Mouse (Mus musculus) hindbrain, postnatal 0 days (tissue): ENCODE measurements around the gene Sec22a. TPM values are rescaled to one million over a fixed set of nuclear protein-coding genes. Genes with fewer than 3 reads are reported as not detected.

ENCODE experiments used
- ATAC-seq: fragments of 200-750 bp; cut with Nextera tagmentation; 2 replicates; pipeline ENCODE4 v1.8.0; 2017; ENCODE audit warnings: mild to moderate bottlenecking, moderate TSS enrichment, moderate library complexity
- DNase-seq: peaks from one replicate; pipeline ENCODE4 v3.0.0-alpha.2; 2015; ENCODE audit warnings: low spot score
- H3K27ac ChIP-seq: fragments of 300-500 bp; sonication (generic); 2 replicates; pipeline ENCODE4 v1.5.1; 2014; ENCODE audit warnings: mild to moderate bottlenecking
- H3K27me3 ChIP-seq: fragments of 300-500 bp; sonication (generic); 2 replicates; pipeline ENCODE4 v1.6.1; 2014; ENCODE audit warnings: low read length, mixed read lengths; ENCODE audit not compliant: insufficient read depth
- H3K36me3 ChIP-seq: fragments of 300-500 bp; sonication (generic); 2 replicates; pipeline ENCODE4 v1.6.1; 2014; ENCODE audit warnings: low read length, mixed read lengths; ENCODE audit not compliant: insufficient read depth
- H3K4me1 ChIP-seq: fragments of 300-500 bp; sonication (generic); 2 replicates; pipeline ENCODE4 v1.6.1; 2014; ENCODE audit warnings: antibody characterized with exemption, low read length, mixed read lengths; ENCODE audit not compliant: insufficient read depth
- H3K4me2 ChIP-seq: fragments of 300-500 bp; sonication (generic); 2 replicates; pipeline ENCODE4 v1.6.1; 2014; ENCODE audit warnings: low read depth, mild to moderate bottlenecking, low read length, moderate library complexity, mixed read lengths
- H3K4me3 ChIP-seq: fragments of 300-500 bp; sonication (generic); 2 replicates; pipeline ENCODE4 v1.5.1; 2014; ENCODE audit warnings: low read length
- H3K9ac ChIP-seq: fragments of 300-500 bp; sonication (generic); replicated peaks from 2 replicates; pipeline ENCODE4 v1.6.1; 2014; ENCODE audit warnings: mild to moderate bottlenecking, low read length, moderate library complexity, mixed read lengths
- H3K9me3 ChIP-seq: fragments of 300-500 bp; sonication (generic); 2 replicates; pipeline ENCODE4 v1.6.1; 2016; ENCODE audit warnings: low read length, mixed read lengths
- CTCF ChIP-seq: IDR thresholded peaks from 2 replicates; pipeline ENCODE4 v1.5.1; 2016; ENCODE audit warnings: antibody characterized with exemption, control low read depth, low read depth
- WGBS: fragments of 180-500 bp; shearing (Covaris S2); extraction: QIAGEN DNeasy Blood & Tissue Kit; methylation state at CpG from one replicate; pipeline ENCODE4 v1.1.7; 2014; 5-methylcytosine and 5-hydroxymethylcytosine counted together
- polyA plus RNA-seq: library from polyadenylated mRNA; unstranded; fragments of >200 nt; fragmentation: Nextera tagmentation; extraction: Ambion mirVana; gene quantifications from 2 replicates; pipeline ENCODE4 v1.2.1, GENCODE M21; 2015
- total RNA-seq: library from RNA; depleted of rRNA; stranded (reverse); fragments of >200 nt; gene quantifications from 2 replicates; pipeline ENCODE4 v1.2.3, GENCODE M21; 2014

Gene Sec22a
- total and polyA plus RNA-seq, 2 experiments from 2014 or later = 14.7 to 41.4 TPM

- 79% methylated on average over 5 of the region's 5 CpGs for WGBS
- no peak overlapping the region for H3K9ac ChIP-seq
Observed at GRCm38 (mm10) chr16:35297786-35298185, 65.9 kb downstream of the Sec22a start.

GRCm38 (mm10) chr16:35287244-35287643, 76.5 kb downstream of the Sec22a start:
- WGBS = 87% methylated on average over 5 of the region's 5 CpGs
- TF ChIP-seq CTCF = no peak
- Histone ChIP-seq H3K36me3 (peaks cover 9% of the 10 kb centered on the region), H3K9me3 (no peaks in the 10 kb centered on the region), H3K27ac (no peak overlapping the region), H3K27me3 (no peaks in the 10 kb centered on the region), H3K9ac (no peak overlapping the region), H3K4me3 (no peak overlapping the region), H3K4me2 (no peak overlapping the region), H3K4me1 (no peaks in the 10 kb centered on the region)
- ATAC-seq (no peak), DNase-seq (no peak)

More at GRCm38 (mm10) chr16:35297786-35298185, 65.9 kb downstream of the Sec22a start:
- H3K4me2 ChIP-seq = no peak overlapping the region
- H3K27me3 ChIP-seq = no peaks in the 10 kb centered on the region
- DNase-seq (no peak), ATAC-seq (no peak)
- TF ChIP-seq CTCF = no peak
- H3K36me3 ChIP-seq = peaks cover 16% of the 10 kb centered on the region; the same call in 1 of the 2 replicates
- H3K4me3 ChIP-seq = no peak overlapping the region
- no peak overlapping the region for H3K27ac ChIP-seq
- H3K9me3 ChIP-seq = no peaks in the 10 kb centered on the region
- no peaks in the 10 kb centered on the region for H3K4me1 ChIP-seq

- ATAC-seq = no peak
- Histone ChIP-seq H3K4me2 (no peak overlapping the region), H3K4me3 (no peak overlapping the region), H3K27me3 (no peaks in the 10 kb centered on the region), H3K4me1 (no peaks in the 10 kb centered on the region), H3K9ac (no peak overlapping the region), H3K36me3 (peaks cover 9% of the 10 kb centered on the region), H3K9me3 (no peaks in the 10 kb centered on the region), H3K27ac (no peak overlapping the region)
- TF ChIP-seq CTCF = no peak
- 64% methylated on average over 9 of the region's 9 CpGs for WGBS
- DNase-seq = no peak
Observed at GRCm38 (mm10) chr16:35285821-35286220, 77.9 kb downstream of the Sec22a start.

- DNase-seq = no peak
- Histone ChIP-seq H3K9me3 (no peaks in the 10 kb centered on the region), H3K4me2 (no peak overlapping the region), H3K4me3 (no peak overlapping the region), H3K4me1 (no peaks in the 10 kb centered on the region), H3K36me3 (peaks cover 15% of the 10 kb centered on the region), H3K27ac (no peak overlapping the region), H3K27me3 (no peaks in the 10 kb centered on the region), H3K9ac (no peak overlapping the region)
- WGBS = 85% methylated on average over 2 of the region's 2 CpGs
- ATAC-seq = no peak
- no peak for TF ChIP-seq CTCF
Observed at GRCm38 (mm10) chr16:35282456-35282855, 81.3 kb downstream of the Sec22a start.

- Histone ChIP-seq H3K36me3 (peaks cover 16% of the 10 kb centered on the region), H3K4me3 (no peak overlapping the region), H3K9me3 (no peaks in the 10 kb centered on the region), H3K4me2 (no peak overlapping the region), H3K27me3 (no peaks in the 10 kb centered on the region), H3K9ac (no peak overlapping the region), H3K27ac (no peak overlapping the region), H3K4me1 (no peaks in the 10 kb centered on the region; the same call in 1 of the 2 replicates)
- DNase-seq = no peak
- WGBS = 77% methylated on average over 6 of the region's 6 CpGs
- TF ChIP-seq CTCF = no peak
- ATAC-seq = no peak
Observed at GRCm38 (mm10) chr16:35278166-35278565, 85.6 kb downstream of the Sec22a start.

GRCm38 (mm10) chr16:35272417-35272816, 91.3 kb downstream of the Sec22a start:
- H3K4me3 ChIP-seq = no peak overlapping the region
- ATAC-seq (no peak), DNase-seq (peak; percentile 34)
- no peak overlapping the region for H3K27ac ChIP-seq
- TF ChIP-seq CTCF = peak; percentile 56
- 44% methylated on average over 4 of the region's 4 CpGs for WGBS
- no peak overlapping the region for H3K9ac ChIP-seq
- no peaks in the 10 kb centered on the region; the same call in 1 of the 2 replicates for H3K4me1 ChIP-seq
- no peaks in the 10 kb centered on the region for H3K9me3 ChIP-seq
- H3K4me2 ChIP-seq = no peak overlapping the region
- peaks cover 6% of the 10 kb centered on the region for H3K36me3 ChIP-seq
- H3K27me3 ChIP-seq = no peaks in the 10 kb centered on the region

- Histone ChIP-seq H3K4me1 (no peaks in the 10 kb centered on the region; the same call in 1 of the 2 replicates), H3K4me2 (no peak overlapping the region), H3K27me3 (no peaks in the 10 kb centered on the region), H3K9ac (no peak overlapping the region), H3K27ac (no peak overlapping the region), H3K9me3 (no peaks in the 10 kb centered on the region), H3K36me3 (peaks cover 6% of the 10 kb centered on the region), H3K4me3 (no peak overlapping the region)
- peak; percentile 52 for TF ChIP-seq CTCF
- 44% methylated on average over 4 of the region's 4 CpGs for WGBS
- ATAC-seq (no peak), DNase-seq (peak; percentile 46)
Observed at GRCm38 (mm10) chr16:35271572-35271971, 92.1 kb downstream of the Sec22a start.
